In the genomic region with DNA sequence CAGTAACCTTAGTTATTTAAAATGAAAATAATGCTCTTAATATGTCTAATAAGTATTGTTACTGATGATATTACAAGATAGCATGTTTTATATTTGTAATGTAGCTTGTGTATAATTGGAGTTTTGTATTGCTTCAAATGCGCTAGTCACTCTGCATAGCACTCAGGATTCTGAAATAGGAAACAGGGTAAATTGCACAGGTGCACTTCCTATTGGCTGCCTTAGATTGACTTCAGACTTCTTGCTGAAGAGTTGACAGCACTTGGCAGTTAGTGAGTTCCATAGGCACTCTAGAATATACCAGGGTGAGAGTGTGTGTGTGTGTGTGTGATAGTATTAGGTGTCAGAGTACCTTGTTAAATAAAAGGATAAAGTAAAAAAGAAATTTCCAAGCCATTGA, we compare ENCODE assay signal across 9 mouse cellular contexts. TPM values are rescaled to one million over a fixed set of nuclear protein-coding genes. Genes with fewer than 3 reads are reported as not detected.
DNase-seq lines count a peak whose midpoint lies in the region; ATAC-seq and TF ChIP-seq lines count a peak whose summit lies in the region.
"Had no signal": no experiment of that assay in that cellular context is flagged by ENCODE, and none has a peak within 500 bp of the region (broad histone marks: within the 10 kb centered on the region; RNA-seq: fewer than 3 reads in every experiment).

No protein-coding gene starts in this region.

- whole genome bisulfite sequencing in heart, postnatal 0 days, result 43% methylated on average over 1 of the region's 1 CpGs
- WGBS in embryonic facial prominence, embryonic 13.5 days, result 48% methylated on average over 1 of the region's 1 CpGs
- WGBS in hindbrain, postnatal 0 days, result 79% methylated on average over 1 of the region's 1 CpGs
- WGBS in midbrain, embryonic 14.5 days, result 82% methylated on average over 1 of the region's 1 CpGs

- no peak for DNase-seq in heart, postnatal 0 days (ENCODE audit: low spot score)
- DNase-seq in heart, adult 9 months (ENCODE audit: low spot score in 2 of 2), result no peak
- no peak for DNase-seq in hindbrain, postnatal 0 days (ENCODE audit: low spot score)
- DNase-seq in midbrain, embryonic 14.5 days, result no peak
- no peak for DNase-seq in ovary, adult 18-20 months (ENCODE audit: low spot score)
- no peak for DNase-seq in right cerebral cortex, postnatal 10 days (ENCODE audit: low spot score in 2 of 2)
- DNase-seq in lung, postnatal 14 days, result no peak
- DNase-seq: kidney, postnatal 4 days had no signal

- peaks cover 4% of the 10 kb centered on the region for H3K36me3 ChIP-seq in heart, postnatal 0 days (replicated peaks; ENCODE audit: control insufficient read depth, insufficient read depth, low read length)
- 0 out of 2 replicates have a peak, but pooled peaks cover 3% of the 10 kb centered on the region for H3K36me3 ChIP-seq in embryonic facial prominence, embryonic 13.5 days
- H3K36me3 ChIP-seq in hindbrain, postnatal 0 days (ENCODE audit: insufficient read depth, low read length), result no peaks in the 10 kb centered on the region
- H3K36me3 ChIP-seq in midbrain, embryonic 14.5 days (ENCODE audit: control insufficient read depth, insufficient read depth, low read length), result peaks cover 12% of the 10 kb centered on the region

- no peak for ATAC-seq in heart, postnatal 0 days (ENCODE audit: insufficient read depth, low read depth)
- no peak for ATAC-seq in embryonic facial prominence, embryonic 13.5 days (ENCODE audit: insufficient number of reproducible peaks, insufficient read depth, low FRiP score, low TSS enrichment, low read depth)
- ATAC-seq in hindbrain, postnatal 0 days, result no peak
- ATAC-seq in midbrain, embryonic 14.5 days (ENCODE audit: low FRiP score, low TSS enrichment), result no peak

- no peaks in the 10 kb centered on the region for H3K9me3 ChIP-seq in heart, postnatal 0 days (replicated peaks; ENCODE audit: control insufficient read depth, low read length)
- H3K9me3 ChIP-seq in embryonic facial prominence, embryonic 13.5 days, result no peaks in the 10 kb centered on the region
- H3K9me3 ChIP-seq in hindbrain, postnatal 0 days (ENCODE audit: low read length), result no peaks in the 10 kb centered on the region
- no peaks in the 10 kb centered on the region for H3K9me3 ChIP-seq in midbrain, embryonic 14.5 days (ENCODE audit: control insufficient read depth, low read length)

- no peaks in the 10 kb centered on the region for H3K27me3 ChIP-seq in heart, postnatal 0 days (ENCODE audit: control insufficient read depth, insufficient read depth, low read length)
- H3K27me3 ChIP-seq in embryonic facial prominence, embryonic 13.5 days, result no peaks in the 10 kb centered on the region
- no peaks in the 10 kb centered on the region for H3K27me3 ChIP-seq in hindbrain, postnatal 0 days (ENCODE audit: insufficient read depth, low read length)
- H3K27me3 ChIP-seq in midbrain, embryonic 14.5 days (ENCODE audit: control insufficient read depth, insufficient read depth, low read length), result no peaks in the 10 kb centered on the region

- H3K9ac ChIP-seq in heart, postnatal 0 days (replicated peaks; ENCODE audit: low read depth, low read length), result no peak overlapping the region
- no peak overlapping the region for H3K9ac ChIP-seq in embryonic facial prominence, embryonic 13.5 days
- H3K9ac ChIP-seq in hindbrain, postnatal 0 days (replicated peaks; ENCODE audit: low read length), result no peak overlapping the region
- H3K9ac ChIP-seq in midbrain, embryonic 14.5 days (replicated peaks; ENCODE audit: low read length), result no peak overlapping the region

- no peak for TF ChIP-seq CTCF in heart, postnatal 0 days (IDR thresholded peaks at IDR 0.05; ENCODE audit: low read depth)
- no peak for TF ChIP-seq CTCF in hindbrain, postnatal 0 days (IDR thresholded peaks at IDR 0.05; ENCODE audit: low read depth)

- peak overlapping the region; percentile 33; the same call in 1 of the 2 replicates for H3K4me2 ChIP-seq in heart, postnatal 0 days (ENCODE audit: low read depth, low read length)
- H3K4me2 ChIP-seq in embryonic facial prominence, embryonic 13.5 days, result peak overlapping the region; percentile 47
- H3K4me2 ChIP-seq in hindbrain, postnatal 0 days (ENCODE audit: low read depth, low read length), result peak overlapping the region; percentile 44; the same call in 1 of the 2 replicates
- H3K4me2 ChIP-seq in midbrain, embryonic 14.5 days (ENCODE audit: low read length), result peak overlapping the region; percentile 46

- no peak for TF ChIP-seq EP300 in heart, postnatal 0 days (IDR thresholded peaks at IDR 0.05; ENCODE audit: low read depth)

- peak overlapping the region; percentile 10; the same call in 1 of the 2 replicates for H3K4me3 ChIP-seq in heart, postnatal 0 days (ENCODE audit: low read depth, low read length)
- no peak overlapping the region for H3K4me3 ChIP-seq in embryonic facial prominence, embryonic 13.5 days
- no peak overlapping the region for H3K4me3 ChIP-seq in hindbrain, postnatal 0 days (ENCODE audit: low read length)
- H3K4me3 ChIP-seq in midbrain, embryonic 14.5 days (replicated peaks; ENCODE audit: low read depth, low read length), result peak overlapping the region; percentile 18; the same call in 1 of the 2 replicates

- no peak overlapping the region for H3K27ac ChIP-seq in heart, postnatal 0 days (ENCODE audit: low read depth)
- H3K27ac ChIP-seq in embryonic facial prominence, embryonic 13.5 days, result no peak overlapping the region
- H3K27ac ChIP-seq in hindbrain, postnatal 0 days, result no peak overlapping the region
- no peak overlapping the region for H3K27ac ChIP-seq in midbrain, embryonic 14.5 days (replicated peaks; ENCODE audit: low read depth, low read length)

- H3K4me1 ChIP-seq in heart, postnatal 0 days (ENCODE audit: control insufficient read depth, insufficient read depth), result peaks cover 7% of the 10 kb centered on the region
- peaks cover 9% of the 10 kb centered on the region for H3K4me1 ChIP-seq in embryonic facial prominence, embryonic 13.5 days
- H3K4me1 ChIP-seq in hindbrain, postnatal 0 days (ENCODE audit: insufficient read depth, low read length), result 0 out of 2 replicates have a peak, but pooled peaks cover 3% of the 10 kb centered on the region
- H3K4me1 ChIP-seq in midbrain, embryonic 14.5 days (ENCODE audit: control insufficient read depth, insufficient read depth, low read length), result peaks cover 13% of the 10 kb centered on the region; the same call in 1 of the 2 replicates

RNA-seq across cellular contexts. Expression of a gene that starts 2.7 kb away (rescaled TPM):
- 28.4 and 39.8 TPM in 2 replicates for total RNA-seq in heart, postnatal 0 days (2014; rRNA removed; ENCODE audit: low replicate concordance)
- polyA plus RNA-seq in heart, postnatal 0 days (2015; fragmentation: Nextera tagmentation; extraction: Ambion mirVana), result 8.2 and 8.7 TPM in 2 replicates
- polyA plus RNA-seq in embryonic facial prominence, embryonic 13.5 days (2015; fragmentation: Nextera tagmentation; extraction: Ambion mirVana), result 25.9 and 29.5 TPM in 2 replicates
- total RNA-seq in hindbrain, postnatal 0 days (2014; rRNA removed), result 35.0 and 38.4 TPM in 2 replicates
- 11.2 and 11.5 TPM in 2 replicates for polyA plus RNA-seq in hindbrain, postnatal 0 days (2015; fragmentation: Nextera tagmentation; extraction: Ambion mirVana)
- 30.6 and 32.4 TPM in 2 replicates for polyA plus RNA-seq in midbrain, embryonic 14.5 days (2014; fragmentation: Nextera tagmentation; extraction: Ambion mirVana)

Comparison
In these comparisons a context has a peak if more than half of its experiments do, and no peak if none do; other contexts are left out.
1. H3K4me3 ChIP-seq: peak in heart, postnatal 0 days (single experiment) and midbrain, embryonic 14.5 days (single experiment); none in embryonic facial prominence, embryonic 13.5 days (single experiment) and hindbrain, postnatal 0 days (single experiment).
2. Peak in every context shown above with its lines, with median percentiles within 50 percentile points of each other: H3K4me2 ChIP-seq.